22 mouse cellular contexts compared by ENCODE assay signal in the genomic region with DNA sequence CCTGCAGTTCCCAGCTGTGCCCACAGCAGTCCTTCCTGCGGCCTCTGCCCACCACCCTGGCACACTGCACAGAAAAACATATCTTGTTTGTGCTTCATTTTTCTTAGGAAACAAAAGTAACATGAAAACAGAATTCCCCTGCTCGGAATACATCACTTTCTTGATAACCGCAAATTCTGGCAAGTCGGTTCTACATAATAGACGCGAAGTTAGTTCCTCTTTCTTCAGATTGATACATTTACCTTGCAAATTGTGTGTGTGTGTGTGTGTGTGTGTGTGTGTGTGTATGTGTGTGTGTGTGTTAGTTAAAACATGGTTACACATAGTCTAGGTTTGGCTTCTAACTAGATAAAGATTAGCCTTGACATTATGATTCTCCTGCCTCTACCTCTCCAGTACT. TPM values are rescaled to one million over a fixed set of nuclear protein-coding genes. Genes with fewer than 3 reads are reported as not detected.
DNase-seq lines count a peak whose midpoint lies in the region; ATAC-seq and TF ChIP-seq lines count a peak whose summit lies in the region.
"Had no signal": no experiment of that assay in that cellular context is flagged by ENCODE, and none has a peak within 500 bp of the region (broad histone marks: within the 10 kb centered on the region; RNA-seq: fewer than 3 reads in every experiment).

No protein-coding gene starts in this region.

- no peak for TF ChIP-seq CTCF in heart, adult 2 months (IDR thresholded peaks at IDR 0.05)

- intact Hi-C loops in heart, adult 2 months (cut with DNase I): no loop called here

- no peak for TF ChIP-seq POLR2A in heart, adult 2 months (IDR thresholded peaks at IDR 0.05; ENCODE audit: insufficient read depth, low read depth, low read length)

- 92% methylated on average over 6 of the region's 6 CpGs for WGBS in heart, embryonic 10.5 days
- 85% methylated on average over 6 of the region's 6 CpGs for WGBS in heart, adult 2 months
- 93% methylated on average over 6 of the region's 6 CpGs for WGBS in embryonic facial prominence, embryonic 12.5 days

- TF ChIP-seq EP300 in heart, adult 2 months (IDR thresholded peaks at IDR 0.05; ENCODE audit: insufficient read depth, low read depth, low read length): no peak

- no peaks in the 10 kb centered on the region for H3K27me3 ChIP-seq in heart, embryonic 10.5 days (ENCODE audit: insufficient read depth, poor library complexity, severe bottlenecking)
- no peaks in the 10 kb centered on the region for H3K27me3 ChIP-seq in heart, adult 2 months (ENCODE audit: control insufficient read depth, insufficient read depth, low read length)
- H3K27me3 ChIP-seq in embryonic facial prominence, embryonic 12.5 days: no peaks in the 10 kb centered on the region
- no peaks in the 10 kb centered on the region for H3K27me3 ChIP-seq in splenic B cell, adult 2 months (ENCODE audit: control insufficient read depth, insufficient read depth, low read length, poor library complexity, severe bottlenecking)
- H3K27me3 ChIP-seq: forebrain, embryonic 12.5 days; limb, embryonic 13.5 days; midbrain, embryonic 15.5 days had no signal

- H3K27ac ChIP-seq in heart, embryonic 10.5 days: peak overlapping the region; percentile 88; the same call in 1 of the 2 replicates
- no peak overlapping the region for H3K27ac ChIP-seq in heart, adult 2 months
- peak overlapping the region; percentile 30; the same call in 1 of the 2 replicates for H3K27ac ChIP-seq in embryonic facial prominence, embryonic 12.5 days
- H3K27ac ChIP-seq: forebrain, embryonic 12.5 days; liver, embryonic 14.5 days; midbrain, embryonic 15.5 days had no signal

- ATAC-seq in embryonic facial prominence, embryonic 12.5 days (ENCODE audit: insufficient number of reproducible peaks, insufficient read depth, low FRiP score, low TSS enrichment): no peak
- ATAC-seq: hindbrain, embryonic 16.5 days; intestine, embryonic 16.5 days; midbrain, embryonic 15.5 days had no signal

- H3K36me3 ChIP-seq in heart, embryonic 10.5 days: 0 out of 2 replicates have a peak, but pooled peaks cover 2% of the 10 kb centered on the region
- H3K36me3 ChIP-seq in heart, adult 2 months (ENCODE audit: control insufficient read depth, insufficient read depth, low read length): no peaks in the 10 kb centered on the region
- H3K36me3 ChIP-seq in embryonic facial prominence, embryonic 12.5 days: no peaks in the 10 kb centered on the region
- H3K36me3 ChIP-seq in splenic B cell, adult 2 months (ENCODE audit: control insufficient read depth, insufficient read depth, low read length, poor library complexity, severe bottlenecking): no peaks in the 10 kb centered on the region; the same call in 1 of the 2 replicates
- H3K36me3 ChIP-seq: forebrain, embryonic 12.5 days; limb, embryonic 13.5 days; midbrain, embryonic 15.5 days had no signal

- H3K9me3 ChIP-seq in heart, embryonic 10.5 days: no peaks in the 10 kb centered on the region
- no peaks in the 10 kb centered on the region for H3K9me3 ChIP-seq in embryonic facial prominence, embryonic 12.5 days
- H3K9me3 ChIP-seq: forebrain, embryonic 12.5 days; limb, embryonic 13.5 days; midbrain, embryonic 15.5 days had no signal

- peaks cover 1% of the 10 kb centered on the region for H3K79me2 ChIP-seq in heart, adult 2 months (replicated peaks; ENCODE audit: control insufficient read depth, insufficient read depth, low read length)

- peaks cover 38% of the 10 kb centered on the region for H3K4me1 ChIP-seq in heart, embryonic 10.5 days
- peaks cover 5% of the 10 kb centered on the region for H3K4me1 ChIP-seq in heart, adult 2 months (ENCODE audit: control insufficient read depth, insufficient read depth, low read length)
- peaks cover 22% of the 10 kb centered on the region for H3K4me1 ChIP-seq in embryonic facial prominence, embryonic 12.5 days

- H3K4me2 ChIP-seq in embryonic facial prominence, embryonic 12.5 days (replicated peaks): no peak overlapping the region
- H3K4me2 ChIP-seq: forebrain, embryonic 12.5 days; limb, embryonic 13.5 days; midbrain, embryonic 15.5 days had no signal

- no peak overlapping the region for H3K4me3 ChIP-seq in heart, embryonic 10.5 days
- no peak overlapping the region for H3K4me3 ChIP-seq in heart, adult 2 months
- no peak overlapping the region for H3K4me3 ChIP-seq in embryonic facial prominence, embryonic 12.5 days
- H3K4me3 ChIP-seq: forebrain, embryonic 12.5 days; limb, embryonic 13.5 days; megakaryocyte, embryonic 14.5 days; midbrain, embryonic 15.5 days had no signal

- H3K9ac ChIP-seq in heart, adult 2 months (ENCODE audit: low read depth, low read length): no peak overlapping the region
- no peak overlapping the region for H3K9ac ChIP-seq in embryonic facial prominence, embryonic 12.5 days
- H3K9ac ChIP-seq: forebrain, embryonic 12.5 days; liver, embryonic 14.5 days; midbrain, embryonic 15.5 days had no signal

- DNase-seq in heart, embryonic 10.5 days (ENCODE audit: low spot score): no peak
- no peak for DNase-seq in heart, adult 2 months
- DNase-seq in spleen, postnatal 36 days (ENCODE audit: low spot score in 2 of 2): peak; percentile 70 to 84
- DNase-seq in spleen, postnatal 14 days (ENCODE audit: low spot score in 2 of 2): no peak
- DNase-seq in splenic B cell, adult 2 months (ENCODE audit: low read depth, low spot score): peak; percentile 84
- DNase-seq in left cerebral cortex, adult 8-10 months (ENCODE audit: low spot score in 2 of 2): no peak
- DNase-seq in adrenal gland, adult 18-20 months (ENCODE audit: low spot score in 2 of 2): no peak
- DNase-seq: adrenal gland, adult 2 months; cerebellum, adult 11-12 months; cerebellum, postnatal 14 days; embryo, embryonic 11 days; gastrocnemius, postnatal 14 days; heart, postnatal 14 days; right cerebral cortex, postnatal 4 days had no signal

RNA-seq across cellular contexts. Expression of gene Snx8, which starts 6.4 kb away (rescaled TPM):
- 19.2 and 20.1 TPM in 2 replicates for polyA plus RNA-seq in heart, embryonic 10.5 days (2016; fragmentation: Nextera tagmentation; extraction: Ambion mirVana)
- 10 to 100 TPM; 12.0 to 15.8 TPM for total RNA-seq in heart, adult 2 months (2021)
- polyA plus RNA-seq in heart, adult 2 months (2012; rRNA removed): 8.9 and 10.5 TPM in 2 replicates
- 21.4 and 21.5 TPM in 2 replicates for polyA plus RNA-seq in embryonic facial prominence, embryonic 12.5 days (2016; fragmentation: Nextera tagmentation; extraction: Ambion mirVana)
- 10 to 100 TPM; 12.5 to 14.7 (median 13.0) TPM for total RNA-seq in left cerebral cortex, adult 8-10 months (2022)
- total RNA-seq in adrenal gland, adult 18-20 months (2021): 10 to 100 TPM; 13.8 to 13.9 TPM

RNA-seq across cellular contexts. Expression of gene Eif3b, which starts 36.4 kb away (rescaled TPM):
- 125 and 201 TPM in 2 replicates for polyA plus RNA-seq in heart, embryonic 10.5 days (2016; fragmentation: Nextera tagmentation; extraction: Ambion mirVana)
- 10 to 100 TPM; 86.9 to 95.2 TPM for total RNA-seq in heart, adult 2 months (2021)
- polyA plus RNA-seq in heart, adult 2 months (2012; rRNA removed): 49.0 and 59.8 TPM in 2 replicates
- 187 and 191 TPM in 2 replicates for polyA plus RNA-seq in embryonic facial prominence, embryonic 12.5 days (2016; fragmentation: Nextera tagmentation; extraction: Ambion mirVana)
- 10 to 100 TPM; 81.0 to 93.2 (median 86.4) TPM for total RNA-seq in left cerebral cortex, adult 8-10 months (2022)
- 100 to 1,000 TPM; 162 to 184 TPM for total RNA-seq in adrenal gland, adult 18-20 months (2021)

RNA-seq across cellular contexts. Expression of gene Mrm2, which starts 51.0 kb away (rescaled TPM):
- polyA plus RNA-seq in heart, embryonic 10.5 days (2016; fragmentation: Nextera tagmentation; extraction: Ambion mirVana): 15.4 and 18.8 TPM in 2 replicates
- total RNA-seq in heart, adult 2 months (2021): 10 to 100 TPM; 11.0 to 12.5 TPM
- polyA plus RNA-seq in heart, adult 2 months (2012; rRNA removed): 10.9 and 15.2 TPM in 2 replicates
- 24.0 and 24.9 TPM in 2 replicates for polyA plus RNA-seq in embryonic facial prominence, embryonic 12.5 days (2016; fragmentation: Nextera tagmentation; extraction: Ambion mirVana)
- total RNA-seq in left cerebral cortex, adult 8-10 months (2022): 10 to 100 TPM in 3 of 4 experiments, 1 to 10 TPM in 1; 8.9 to 13.3 (median 11.1) TPM
- 10 to 100 TPM; 13.3 to 14.8 TPM for total RNA-seq in adrenal gland, adult 18-20 months (2021)

Comparison
In these comparisons a context has a peak if more than half of its experiments do, and no peak if none do; other contexts are left out.
1. DNase-seq: peak in spleen, postnatal 36 days (2 of 2) and splenic B cell, adult 2 months (single experiment); none in heart, embryonic 10.5 days (single experiment), heart, adult 2 months (0 of 2), spleen, postnatal 14 days (0 of 2), left cerebral cortex, adult 8-10 months (0 of 2) and adrenal gland, adult 18-20 months (0 of 2).